Mouse (Mus musculus): ENCODE results near the gene Gtpbp3. TPM values are rescaled to one million over a fixed set of nuclear protein-coding genes. Genes with fewer than 3 reads are reported as not detected.
"Not testable (repeated sequence)": the region's sequence is repeated elsewhere in the genome, so short reads cannot be mapped to it uniquely, and the experiment has no call there.

Gene Gtpbp3
- total RNA-seq, 1 experiment from 2014 or later = 16.4 TPM

DNA sequence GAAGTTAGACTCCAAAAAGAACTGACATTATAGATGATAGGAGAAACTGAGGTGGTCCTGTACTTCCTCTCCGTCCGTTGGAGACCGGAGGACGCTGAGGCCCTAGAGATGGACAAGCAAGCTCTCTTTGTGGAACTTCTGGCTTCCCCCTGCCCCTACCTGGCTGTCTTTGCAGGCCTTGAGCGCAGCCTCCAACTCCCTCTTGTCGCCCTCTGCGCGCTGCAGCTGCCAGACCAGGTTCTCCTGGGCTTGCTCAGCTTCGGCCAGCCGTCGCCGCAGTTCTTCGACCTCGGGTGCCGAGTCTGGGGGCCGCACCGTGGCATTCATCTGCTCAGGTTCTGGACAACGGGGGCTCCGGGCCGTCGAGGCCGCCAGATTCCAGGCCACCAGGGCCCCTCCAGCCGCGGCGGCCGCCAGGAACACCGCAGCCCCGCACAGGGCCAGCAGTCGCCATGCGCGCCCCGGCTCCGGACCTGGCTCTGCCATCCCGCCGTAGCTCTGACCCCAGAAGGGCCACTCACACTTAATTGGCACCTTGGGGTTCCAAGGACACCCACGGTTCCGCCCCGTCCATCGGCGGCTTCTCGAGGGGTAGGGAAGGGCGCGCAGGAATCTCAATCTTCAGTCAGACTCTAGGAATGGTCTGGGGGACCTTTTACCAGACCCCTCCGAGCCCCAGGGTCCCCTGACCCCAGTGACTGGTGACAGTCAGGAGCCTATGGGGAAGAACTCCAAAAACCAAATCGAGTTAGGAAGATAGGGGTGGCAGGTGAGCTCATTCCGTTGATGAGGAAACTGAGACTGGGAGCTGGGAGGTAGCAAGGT lies 37.5 kb downstream of the Gtpbp3 start, which contains the start of gene Ccdc194:
Gene Ccdc194, minus strand, starts transcription at position 486 of the 825 bp plus-strand sequence.
- no peak for ATAC-seq (replicated peaks; ENCODE audit: insufficient number of reproducible peaks, low FRiP score, low TSS enrichment, poor library complexity, severe bottlenecking)

DNA sequence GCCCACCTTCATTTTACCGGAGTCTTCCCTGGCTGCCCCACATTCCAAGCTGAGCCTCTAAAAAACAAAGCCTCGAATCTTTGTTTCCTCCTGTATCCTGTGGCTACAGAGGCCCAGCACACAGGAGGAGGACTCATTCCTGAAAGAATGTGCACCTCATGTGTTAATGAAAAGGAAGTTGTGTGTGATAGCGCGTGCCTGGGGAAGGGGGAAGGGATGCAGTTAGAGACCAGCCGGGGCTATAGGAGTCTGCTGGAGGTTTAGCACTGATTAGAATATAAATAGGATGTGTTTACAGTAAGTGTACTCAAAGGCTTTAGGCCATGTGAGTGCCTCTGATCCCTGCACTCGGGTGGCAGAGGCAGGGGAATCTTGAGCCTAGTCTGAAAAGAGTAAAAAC lies 38.4 kb downstream of the Gtpbp3 start:
- ATAC-seq (replicated peaks; ENCODE audit: insufficient number of reproducible peaks, low FRiP score, low TSS enrichment, poor library complexity, severe bottlenecking) = no peak

DNA sequence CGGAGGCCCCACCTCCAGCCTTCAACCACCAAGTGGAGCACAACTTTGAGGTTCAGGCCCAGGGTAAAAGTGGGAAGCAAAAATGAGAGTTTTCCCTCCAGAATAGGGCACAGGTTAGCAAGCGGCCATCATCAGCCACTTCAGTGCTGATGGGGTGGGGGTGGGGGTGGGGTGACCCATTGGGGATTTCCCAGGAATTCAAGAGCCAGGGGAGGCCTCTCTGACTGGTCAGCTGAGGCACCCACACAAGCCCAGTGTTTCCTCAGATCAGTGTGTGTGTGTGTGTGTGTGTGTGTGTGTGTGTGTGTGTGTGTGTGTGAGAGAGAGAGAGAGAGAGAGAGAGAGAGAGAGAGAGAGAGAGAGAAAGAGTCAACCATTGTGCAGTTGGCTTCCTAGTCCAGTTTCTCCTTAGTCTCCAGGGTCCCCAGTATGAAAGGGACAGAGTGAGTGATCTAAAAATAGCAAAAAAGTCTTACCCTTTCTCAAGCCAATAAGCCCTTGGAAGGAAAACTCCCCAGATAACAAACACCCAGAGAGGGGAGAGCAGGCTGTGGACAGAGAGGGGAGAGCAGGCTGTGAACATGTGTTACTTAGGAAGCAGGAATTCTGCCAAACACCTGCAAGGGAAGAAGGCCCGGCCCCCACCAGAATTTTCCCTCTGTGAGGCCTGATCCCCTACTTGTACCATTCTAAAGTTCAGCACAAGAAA lies 39.4 kb downstream of the Gtpbp3 start:
- ATAC-seq (replicated peaks; ENCODE audit: insufficient number of reproducible peaks, low FRiP score, low TSS enrichment, poor library complexity, severe bottlenecking) = no peak

DNA sequence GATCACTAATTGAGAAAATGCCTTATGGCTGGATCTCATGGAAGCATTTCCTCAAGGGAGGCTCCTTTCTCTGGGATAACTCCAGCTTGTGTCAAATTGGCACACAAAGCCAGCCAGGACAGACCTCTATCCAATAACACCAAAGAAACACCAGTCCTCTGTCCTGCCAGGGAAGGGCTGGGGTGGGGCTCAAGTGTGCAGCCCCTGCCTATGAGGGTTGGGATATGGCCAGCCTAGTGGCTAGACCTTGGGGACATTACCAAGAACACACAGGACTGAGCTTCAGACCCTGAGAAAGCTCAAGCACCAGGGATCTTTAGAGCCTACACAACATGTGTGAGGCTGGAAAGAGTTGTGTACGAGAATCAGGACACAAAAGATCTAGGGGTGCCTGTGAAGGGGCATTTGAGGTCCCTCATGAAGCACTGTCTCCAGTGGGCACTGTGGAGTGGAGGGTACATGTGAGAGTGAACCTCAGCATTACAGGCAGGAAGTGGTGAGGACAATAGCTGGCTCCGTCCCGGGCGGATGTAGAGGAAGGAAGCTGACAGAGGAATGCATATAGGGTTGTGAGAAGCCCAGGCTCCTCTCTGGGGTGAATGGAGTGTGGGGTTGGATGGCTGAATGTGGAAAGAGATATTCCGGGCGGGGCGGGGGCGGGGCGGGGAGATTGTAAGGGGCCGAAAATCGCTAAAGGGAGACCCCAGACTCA lies 40.6 kb downstream of the Gtpbp3 start:
- ATAC-seq (replicated peaks; ENCODE audit: insufficient number of reproducible peaks, low FRiP score, low TSS enrichment, poor library complexity, severe bottlenecking) = 0 out of 2 replicates have a peak, but pooled peaks have one; percentile 63

DNA sequence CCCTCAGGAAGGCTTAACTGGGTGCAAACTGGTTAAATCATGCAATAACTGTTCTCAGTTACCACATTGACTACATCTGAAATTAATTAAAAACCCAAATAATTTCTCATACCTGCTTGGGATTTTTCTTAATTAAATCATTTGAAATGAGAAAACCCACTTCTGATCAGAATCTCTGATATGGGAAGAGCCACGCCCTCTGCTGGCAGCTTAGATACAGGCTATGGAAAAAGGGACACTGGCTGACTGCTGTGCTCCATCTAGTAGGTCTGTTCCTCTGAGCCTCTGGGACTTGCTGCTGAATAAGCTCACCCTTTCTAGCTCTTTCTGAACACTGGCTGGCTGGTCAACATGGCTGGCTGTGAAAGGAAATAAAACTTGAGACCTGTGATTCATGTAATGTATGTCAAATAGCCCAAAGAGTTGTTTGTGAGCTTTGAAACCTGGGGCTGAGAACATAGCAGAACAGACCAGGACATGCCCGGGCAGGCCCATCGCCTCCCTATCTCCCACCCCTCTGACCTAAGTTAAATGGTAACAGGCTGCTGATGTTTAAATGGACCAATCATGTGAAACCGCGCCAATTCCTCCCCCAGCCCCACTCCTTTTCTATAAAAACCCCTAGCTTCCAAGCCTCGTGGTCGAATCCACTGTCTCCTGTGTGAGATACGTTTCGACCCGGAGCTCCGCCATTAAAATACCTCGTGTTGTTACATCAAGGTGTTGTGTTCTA lies 43.0 kb downstream of the Gtpbp3 start:
- not testable (repeated sequence) for ATAC-seq (replicated peaks; ENCODE audit: insufficient number of reproducible peaks, low FRiP score, low TSS enrichment, poor library complexity, severe bottlenecking)

DNA sequence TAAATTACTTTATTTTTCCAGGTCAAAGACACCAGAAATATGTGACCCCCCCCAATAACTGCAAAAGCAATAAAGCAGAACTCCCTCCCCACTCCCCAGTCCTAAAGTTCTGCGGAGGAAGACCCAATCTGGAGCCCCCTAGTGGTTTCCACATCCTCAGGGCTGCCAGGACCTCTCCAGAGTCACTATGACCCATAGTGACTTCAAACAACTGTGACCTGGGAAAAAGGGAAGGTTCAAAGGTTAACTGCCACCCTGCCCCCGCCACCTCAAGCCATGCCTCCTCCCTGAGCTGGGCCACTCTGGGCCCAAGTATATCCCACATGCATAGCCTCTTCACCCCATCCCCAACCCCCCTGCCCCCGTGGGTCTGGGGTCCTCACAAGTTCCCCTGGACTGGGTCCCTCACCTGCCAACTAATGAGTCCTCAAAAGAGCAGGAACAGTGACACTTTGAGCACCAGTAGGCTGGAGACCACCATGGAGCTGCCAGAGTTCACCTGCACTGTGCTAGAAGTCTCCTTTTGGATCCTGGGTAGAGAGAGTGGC lies 46.4 kb downstream of the Gtpbp3 start:
- no peak for ATAC-seq (replicated peaks; ENCODE audit: insufficient number of reproducible peaks, low FRiP score, low TSS enrichment, poor library complexity, severe bottlenecking)

DNA sequence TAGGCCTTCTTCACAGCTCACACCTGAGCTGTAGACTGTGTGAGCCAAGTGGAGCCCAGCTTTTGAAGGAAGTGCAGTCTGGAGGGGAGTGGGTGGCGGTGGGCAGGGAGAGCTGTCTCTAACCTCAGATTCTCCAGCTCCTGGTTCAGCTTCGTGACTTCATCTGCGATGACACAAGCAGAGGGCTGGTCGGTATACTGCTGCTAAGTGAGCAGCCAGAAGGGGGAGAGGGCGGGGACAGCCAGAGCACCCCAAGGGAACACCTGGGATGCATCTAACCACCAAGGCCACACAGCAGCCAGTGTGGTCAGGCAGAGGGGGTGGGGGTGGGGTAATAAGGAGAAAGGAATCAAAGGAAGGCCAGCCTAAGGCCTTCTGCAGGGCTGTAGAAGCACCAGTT lies 47.8 kb downstream of the Gtpbp3 start:
- no peak for ATAC-seq (replicated peaks; ENCODE audit: insufficient number of reproducible peaks, low FRiP score, low TSS enrichment, poor library complexity, severe bottlenecking)

DNA sequence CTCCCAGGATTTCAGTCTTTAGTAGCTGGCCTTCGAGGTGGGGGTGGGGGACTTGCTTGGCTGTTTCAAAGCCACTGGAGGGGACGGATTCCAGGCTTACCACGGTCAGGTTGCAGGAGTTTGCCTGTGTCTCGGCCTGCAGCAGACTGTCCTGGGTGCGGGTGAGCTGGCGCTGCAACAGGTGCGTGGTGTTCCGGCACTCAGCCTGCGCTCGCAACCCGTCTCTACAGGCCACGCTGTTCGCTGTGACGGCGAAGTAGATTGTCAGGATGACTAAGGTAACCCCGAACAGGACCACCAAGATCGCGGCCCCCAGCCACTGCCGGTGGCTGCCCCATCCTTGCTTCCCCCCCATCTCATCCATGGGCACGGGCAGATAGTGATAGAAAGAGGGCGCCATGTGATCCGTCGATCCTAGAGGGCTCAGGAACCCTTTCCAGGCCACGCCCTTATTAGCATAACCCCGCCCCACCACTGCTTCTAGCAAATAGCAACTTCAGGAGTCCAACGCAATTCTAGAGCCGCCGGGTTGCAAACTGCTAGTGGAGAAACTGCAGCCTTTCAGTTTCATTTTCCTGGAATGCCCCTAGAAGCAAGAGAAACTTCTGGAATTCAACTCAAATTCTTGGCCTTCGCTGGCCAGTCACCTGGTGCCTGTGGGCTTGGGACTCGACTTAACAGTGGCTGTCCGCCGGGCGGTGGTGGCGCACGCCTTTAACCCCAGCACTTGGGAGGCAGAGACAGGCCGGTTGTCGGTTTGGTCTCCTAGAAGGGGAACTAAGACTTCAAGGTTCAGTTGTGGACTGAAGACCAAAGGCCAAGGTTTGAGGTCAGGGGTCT lies 49.3 kb downstream of the Gtpbp3 start, which contains the start of gene Bst2:
Gene Bst2, minus strand, starts transcription at position 429 of the 840 bp plus-strand sequence.
- ATAC-seq (replicated peaks; ENCODE audit: insufficient number of reproducible peaks, low FRiP score, low TSS enrichment, poor library complexity, severe bottlenecking) = peak; percentile 88

DNA sequence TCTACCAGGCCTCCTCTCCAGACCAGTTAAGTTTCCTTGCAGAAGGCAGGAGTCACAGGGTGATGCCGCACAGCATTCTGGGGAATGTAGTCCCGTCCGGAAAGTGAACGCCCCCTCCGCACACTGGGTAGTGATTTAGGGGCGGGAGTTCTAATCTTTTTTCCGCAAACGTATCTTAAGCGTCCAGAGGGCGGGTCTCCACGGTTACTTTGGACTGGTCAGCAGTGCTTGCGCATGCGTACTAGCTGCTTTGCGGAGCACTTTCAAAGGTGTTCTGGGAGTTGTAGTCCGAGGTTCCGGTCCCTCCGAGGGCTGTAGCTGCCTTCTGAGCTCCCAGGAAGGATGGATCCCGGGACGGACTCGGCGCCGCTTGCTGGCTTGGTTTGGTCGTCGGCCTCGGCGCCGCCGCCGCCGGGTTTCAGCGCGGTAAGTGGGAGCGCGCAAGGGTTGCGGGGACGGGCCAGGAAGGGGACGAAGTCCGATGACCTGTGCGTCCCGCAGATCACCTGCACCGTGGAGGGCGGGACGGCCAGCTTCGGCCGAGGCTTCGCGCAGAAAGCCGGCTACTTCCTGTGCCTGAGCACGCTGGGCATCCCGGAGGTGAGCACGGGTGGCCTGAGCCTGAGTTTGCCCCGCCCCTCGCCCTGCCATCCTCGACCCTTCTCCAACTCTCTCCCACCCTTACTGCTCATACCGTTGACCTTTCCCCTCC lies 54.9 kb downstream of the Gtpbp3 start, which contains the start of gene Mvb12a:
Gene Mvb12a, plus strand, starts transcription at position 291 of the 712 bp plus-strand sequence.
- peak; percentile 95 for ATAC-seq (replicated peaks; ENCODE audit: insufficient number of reproducible peaks, low FRiP score, low TSS enrichment, poor library complexity, severe bottlenecking)

DNA sequence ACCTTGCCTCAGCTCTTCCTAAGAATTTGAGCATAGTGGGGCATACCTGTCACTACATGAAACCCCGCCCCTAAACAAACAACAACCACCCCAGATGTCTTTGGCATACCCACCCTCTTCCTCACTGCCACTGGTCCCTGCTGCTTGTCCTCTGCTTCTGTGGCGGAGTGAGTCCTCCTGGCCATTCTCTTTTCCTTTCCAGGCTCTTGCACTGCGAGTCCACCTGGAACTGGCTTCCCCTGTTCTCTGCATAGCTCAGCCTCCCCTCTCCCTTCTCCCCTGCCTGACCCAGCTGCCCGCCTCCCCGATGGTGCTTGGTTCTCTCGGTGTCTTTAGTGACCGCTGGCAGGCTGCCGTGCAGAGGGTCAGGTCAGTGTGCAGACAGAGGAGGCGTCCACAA lies 55.9 kb downstream of the Gtpbp3 start:
- no peak for ATAC-seq (replicated peaks; ENCODE audit: insufficient number of reproducible peaks, low FRiP score, low TSS enrichment, poor library complexity, severe bottlenecking)

DNA sequence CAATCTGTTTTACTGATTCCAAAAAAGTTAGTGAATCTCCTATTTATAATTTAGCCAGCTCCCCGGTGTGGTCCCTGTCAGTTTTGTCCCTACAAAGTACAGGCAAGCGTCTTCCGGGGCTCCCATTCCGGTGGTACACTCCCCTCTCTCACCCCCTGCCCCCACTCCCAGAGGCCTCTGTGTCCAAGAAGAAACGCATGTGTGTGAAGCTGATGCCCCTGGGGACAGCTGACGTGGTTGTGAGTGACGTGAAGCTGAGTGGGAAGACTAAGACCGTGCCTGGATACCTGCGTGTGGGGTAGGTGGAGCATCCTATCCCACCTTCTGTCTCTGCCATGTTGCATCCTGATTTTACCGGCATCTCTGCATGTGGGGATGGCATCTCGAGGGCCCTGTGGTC lies 57.1 kb downstream of the Gtpbp3 start:
- no peak for ATAC-seq (replicated peaks; ENCODE audit: insufficient number of reproducible peaks, low FRiP score, low TSS enrichment, poor library complexity, severe bottlenecking)

DNA sequence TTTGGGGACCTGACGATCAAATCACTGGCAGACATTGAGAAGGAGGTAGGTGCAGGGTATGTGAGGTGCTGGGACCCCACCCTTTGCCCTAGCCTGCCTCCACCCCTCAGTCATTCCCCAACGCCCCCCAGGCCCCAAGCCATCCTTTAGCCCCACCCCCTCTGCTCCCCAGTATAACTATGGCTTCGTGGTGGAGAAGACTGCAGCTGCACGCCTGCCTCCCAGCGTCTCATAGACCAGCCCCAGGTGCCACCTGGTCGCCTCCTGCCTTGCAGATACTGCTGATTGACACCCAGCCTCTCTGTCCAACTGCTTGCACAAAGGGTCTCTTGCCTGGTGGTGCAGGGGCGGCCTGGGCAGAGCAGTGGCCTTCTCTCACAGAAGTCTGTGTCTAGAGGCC lies 59.7 kb downstream of the Gtpbp3 start:
- no peak for ATAC-seq (replicated peaks; ENCODE audit: insufficient number of reproducible peaks, low FRiP score, low TSS enrichment, poor library complexity, severe bottlenecking)

Other genes starting within 250 kb of the Gtpbp3 start
- gene Myo9b, start 215.4 kb upstream of the Gtpbp3 start, total RNA-seq (2017) = 71.0 to 99.2 TPM (median 72.2 TPM) in 3 replicates
- 45.5 to 77.0 TPM (median 73.5 TPM) in 3 replicates for gene Haus8, start 215.2 kb upstream of the Gtpbp3 start, total RNA-seq (2017)
- 172 to 275 TPM (median 266 TPM) in 3 replicates for gene Use1, start 121.3 kb upstream of the Gtpbp3 start, total RNA-seq (2017)
- 11.9 to 24.2 TPM (median 16.3 TPM) in 3 replicates for gene Ocel1, start 116.8 kb upstream of the Gtpbp3 start, total RNA-seq (2017)
- gene Nr2f6, start 106.1 kb upstream of the Gtpbp3 start, total RNA-seq (2017) = 3.4 to 11.6 TPM (median 9.4 TPM) in 3 replicates
- 0.10 TPM in 1 of 3 replicates, not detected in the others for gene Ushbp1, start 92.3 kb upstream of the Gtpbp3 start, total RNA-seq (2017)
- 49.7 to 68.7 TPM (median 61.4 TPM) in 3 replicates for gene Babam1, start 91.2 kb upstream of the Gtpbp3 start, total RNA-seq (2017)
- gene Ankle1, start 82.1 kb upstream of the Gtpbp3 start, total RNA-seq (2017) = 0.48 TPM in 1 of 3 replicates, not detected in the others
- 2.2 to 12.0 TPM (median 8.3 TPM) in 3 replicates for gene Abhd8, start 24.4 kb upstream of the Gtpbp3 start, total RNA-seq (2017)
- 5.7 to 17.9 TPM (median 13.7 TPM) in 3 replicates for gene Mrpl34, start 23.1 kb upstream of the Gtpbp3 start, total RNA-seq (2017)
- gene Dda1, start 18.9 kb upstream of the Gtpbp3 start, total RNA-seq (2017) = 33.6 to 53.8 TPM (median 42.4 TPM) in 3 replicates
- 4.7 to 11.0 TPM (median 8.5 TPM) in 3 replicates for gene Ano8, start 2.1 kb upstream of the Gtpbp3 start, total RNA-seq (2017)
- not detected in 3 replicates for gene Plvap, start 23.6 kb downstream of the Gtpbp3 start, total RNA-seq (2017)
- gene Ccdc194, start 37.6 kb downstream of the Gtpbp3 start, total RNA-seq (2017) = not detected in 3 replicates
- gene Bst2, start 49.4 kb downstream of the Gtpbp3 start, total RNA-seq (2017) = 25.5 to 51.2 TPM (median 32.9 TPM) in 3 replicates
- gene Mvb12a, start 54.8 kb downstream of the Gtpbp3 start, total RNA-seq (2017) = 13.9 to 34.3 TPM (median 20.5 TPM) in 3 replicates
- gene Tmem221, start 70.8 kb downstream of the Gtpbp3 start, total RNA-seq (2017) = 0.29 TPM in 1 of 3 replicates, not detected in the others
- not detected in 3 replicates for gene Nxnl1, start 78.5 kb downstream of the Gtpbp3 start, total RNA-seq (2017)
- gene Slc27a1, start 80.8 kb downstream of the Gtpbp3 start, total RNA-seq (2017) = 0.53 to 1.2 TPM (median 0.76 TPM) in 3 replicates
- gene Pgls, start 104.1 kb downstream of the Gtpbp3 start, total RNA-seq (2017) = 31.2 to 49.8 TPM (median 36.8 TPM) in 3 replicates
- gene Fam129c, start 109.5 kb downstream of the Gtpbp3 start, total RNA-seq (2017) = 6.3 to 12.8 TPM (median 6.9 TPM) in 3 replicates
- gene Colgalt1, start 122.9 kb downstream of the Gtpbp3 start, total RNA-seq (2017) = 39.9 to 78.4 TPM (median 65.4 TPM) in 3 replicates
- gene Unc13a, start 183.7 kb downstream of the Gtpbp3 start, total RNA-seq (2017) = 0.21 to 0.97 TPM (median 0.29 TPM) in 3 replicates
- gene Jak3, start 188.2 kb downstream of the Gtpbp3 start, total RNA-seq (2017) = 7.1 to 25.6 TPM (median 11.2 TPM) in 3 replicates
- 14.1 TPM in 1 of 3 replicates, not detected in the others for gene Insl3, start 201.1 kb downstream of the Gtpbp3 start, total RNA-seq (2017)
- 0.29 to 0.75 TPM in 2 of 3 replicates, not detected in the other for gene B3gnt3, start 213.7 kb downstream of the Gtpbp3 start, total RNA-seq (2017)
- gene Fcho1, start 237.6 kb downstream of the Gtpbp3 start, total RNA-seq (2017) = 17.3 to 92.4 TPM (median 17.6 TPM) in 3 replicates